Mouse (Mus musculus): ENCODE measurements around the gene Ypel3. TPM values are rescaled to one million over a fixed set of nuclear protein-coding genes. Genes with fewer than 3 reads are reported as not detected.
A peak's percentile ranks its signal among the peaks of the same experiment; 100 is the strongest.

Gene Ypel3
- polyA plus RNA-seq, 1 experiment from 2014 or later, result 144 TPM

- H3K9me3 ChIP-seq (replicated peaks), result no peaks in the 10 kb centered on the region
- ATAC-seq (ENCODE audit: low FRiP score), result no peak
- 78% methylated on average over 5 of the region's 5 CpGs for WGBS
- peak overlapping the region; percentile 71; the same call in 1 of the 2 replicates for H3K4me2 ChIP-seq (replicated peaks)
- H3K9ac ChIP-seq, result no peak overlapping the region
- no peak overlapping the region for H3K27ac ChIP-seq
- H3K27me3 ChIP-seq, result peaks cover 25% of the 10 kb centered on the region
- H3K4me3 ChIP-seq, result no peak overlapping the region
- peaks cover 38% of the 10 kb centered on the region for H3K4me1 ChIP-seq
- no peaks in the 10 kb centered on the region for H3K36me3 ChIP-seq
Observed at GRCm38 (mm10) chr7:126825952-126826351, 49.2 kb downstream of the Ypel3 start.

Other genes starting within 250 kb of the Ypel3 start
- 201 and 206 TPM in 2 replicates for gene Eif3c, start 210.5 kb upstream of the Ypel3 start, polyA plus RNA-seq (2016; fragmentation: Nextera tagmentation; extraction: Ambion mirVana)
- 0.39 and 0.43 TPM in 2 replicates for gene Apobr, start 192.0 kb upstream of the Ypel3 start, polyA plus RNA-seq (2016; fragmentation: Nextera tagmentation; extraction: Ambion mirVana)
- gene Cln3, start 191.1 kb upstream of the Ypel3 start, polyA plus RNA-seq (2016; fragmentation: Nextera tagmentation; extraction: Ambion mirVana), result 31.7 and 33.7 TPM in 2 replicates
- not detected in 2 replicates for gene Il27, start 182.0 kb upstream of the Ypel3 start, polyA plus RNA-seq (2016; fragmentation: Nextera tagmentation; extraction: Ambion mirVana)
- 2.8 and 3.8 TPM in 2 replicates for gene Nupr1, start 146.1 kb upstream of the Ypel3 start, polyA plus RNA-seq (2016; fragmentation: Nextera tagmentation; extraction: Ambion mirVana)
- gene Sgf29, start 127.6 kb upstream of the Ypel3 start, polyA plus RNA-seq (2016; fragmentation: Nextera tagmentation; extraction: Ambion mirVana), result 27.3 and 40.6 TPM in 2 replicates
- 0.65 and 1.4 TPM in 2 replicates for gene Sult1a1, start 100.5 kb upstream of the Ypel3 start, polyA plus RNA-seq (2016; fragmentation: Nextera tagmentation; extraction: Ambion mirVana)
- gene Bola2, start 81.6 kb upstream of the Ypel3 start, polyA plus RNA-seq (2016; fragmentation: Nextera tagmentation; extraction: Ambion mirVana), result 121 and 147 TPM in 2 replicates
- gene Slx1b, start 81.2 kb upstream of the Ypel3 start, polyA plus RNA-seq (2016; fragmentation: Nextera tagmentation; extraction: Ambion mirVana), result 15.3 and 17.1 TPM in 2 replicates
- 53.6 and 56.9 TPM in 2 replicates for gene Coro1a, start 69.2 kb upstream of the Ypel3 start, polyA plus RNA-seq (2016; fragmentation: Nextera tagmentation; extraction: Ambion mirVana)
- 63.6 and 67.8 TPM in 2 replicates for gene Mapk3, start 17.4 kb upstream of the Ypel3 start, polyA plus RNA-seq (2016; fragmentation: Nextera tagmentation; extraction: Ambion mirVana)
- 1.4 TPM in 2 replicates for gene Gdpd3, start 10.6 kb upstream of the Ypel3 start, polyA plus RNA-seq (2016; fragmentation: Nextera tagmentation; extraction: Ambion mirVana)
- 0.48 and 1.1 TPM in 2 replicates for gene Tbx6, start 4.5 kb downstream of the Ypel3 start, polyA plus RNA-seq (2016; fragmentation: Nextera tagmentation; extraction: Ambion mirVana)
- gene Ppp4c, start 15.5 kb downstream of the Ypel3 start, polyA plus RNA-seq (2016; fragmentation: Nextera tagmentation; extraction: Ambion mirVana), result 286 and 294 TPM in 2 replicates
- 23.7 and 24.9 TPM in 2 replicates for gene Fam57b, start 20.7 kb downstream of the Ypel3 start, polyA plus RNA-seq (2016; fragmentation: Nextera tagmentation; extraction: Ambion mirVana)
- not detected in 2 replicates for gene 4930451I11Rik, start 54.7 kb downstream of the Ypel3 start, polyA plus RNA-seq (2016; fragmentation: Nextera tagmentation; extraction: Ambion mirVana)
- gene Doc2a, start 70.5 kb downstream of the Ypel3 start, polyA plus RNA-seq (2016; fragmentation: Nextera tagmentation; extraction: Ambion mirVana), result 4.3 and 4.4 TPM in 2 replicates
- 30.5 and 35.4 TPM in 2 replicates for gene Hirip3, start 85.0 kb downstream of the Ypel3 start, polyA plus RNA-seq (2016; fragmentation: Nextera tagmentation; extraction: Ambion mirVana)
- gene Ino80e, start 85.4 kb downstream of the Ypel3 start, polyA plus RNA-seq (2016; fragmentation: Nextera tagmentation; extraction: Ambion mirVana), result 89.0 and 92.6 TPM in 2 replicates
- gene Taok2, start 107.7 kb downstream of the Ypel3 start, polyA plus RNA-seq (2016; fragmentation: Nextera tagmentation; extraction: Ambion mirVana), result 63.5 and 66.6 TPM in 2 replicates
- 21.8 and 23.0 TPM in 2 replicates for gene Tmem219, start 146.0 kb downstream of the Ypel3 start, polyA plus RNA-seq (2016; fragmentation: Nextera tagmentation; extraction: Ambion mirVana)
- gene Kctd13, start 151.9 kb downstream of the Ypel3 start, polyA plus RNA-seq (2016; fragmentation: Nextera tagmentation; extraction: Ambion mirVana), result 58.1 and 59.3 TPM in 2 replicates
- 3.4 and 4.1 TPM in 2 replicates for gene Asphd1, start 172.6 kb downstream of the Ypel3 start, polyA plus RNA-seq (2016; fragmentation: Nextera tagmentation; extraction: Ambion mirVana)
- 13.3 and 18.2 TPM in 2 replicates for gene Sez6l2, start 173.6 kb downstream of the Ypel3 start, polyA plus RNA-seq (2016; fragmentation: Nextera tagmentation; extraction: Ambion mirVana)
- gene Cdipt, start 199.0 kb downstream of the Ypel3 start, polyA plus RNA-seq (2016; fragmentation: Nextera tagmentation; extraction: Ambion mirVana), result 87.8 and 93.5 TPM in 2 replicates
- 0.92 and 1.4 TPM in 2 replicates for gene Cdiptos, start 199.1 kb downstream of the Ypel3 start, polyA plus RNA-seq (2016; fragmentation: Nextera tagmentation; extraction: Ambion mirVana)
- 6.8 and 7.2 TPM in 2 replicates for gene Mvp, start 237.7 kb downstream of the Ypel3 start, polyA plus RNA-seq (2016; fragmentation: Nextera tagmentation; extraction: Ambion mirVana)
- gene Pagr1b, start 239.5 kb downstream of the Ypel3 start, polyA plus RNA-seq (2016; fragmentation: Nextera tagmentation; extraction: Ambion mirVana), result 0.72 and 1.3 TPM in 2 replicates
- 46.6 and 51.6 TPM in 2 replicates for gene Pagr1a, start 240.4 kb downstream of the Ypel3 start, polyA plus RNA-seq (2016; fragmentation: Nextera tagmentation; extraction: Ambion mirVana)
- 63.8 and 69.6 TPM in 2 replicates for gene Gm42742, start 244.1 kb downstream of the Ypel3 start, polyA plus RNA-seq (2016; fragmentation: Nextera tagmentation; extraction: Ambion mirVana)
- 7.1 and 9.6 TPM in 2 replicates for gene Prrt2, start 244.3 kb downstream of the Ypel3 start, polyA plus RNA-seq (2016; fragmentation: Nextera tagmentation; extraction: Ambion mirVana)

All from hindbrain, embryonic 12.5 days (tissue).